Mouse (Mus musculus) small intestine, adult 2 months (tissue): ENCODE data around the gene Pcnx3.

ENCODE experiments used
- CTCF ChIP-seq: fragments of 200-500 bp; IDR thresholded peaks from 2 replicates; pipeline ENCODE4 v1.5.1; 2012; ENCODE audit warnings: low read depth, mild to moderate bottlenecking, control low read depth, inconsistent platforms, low read length, moderate library complexity, mixed read lengths; ENCODE audit not compliant: insufficient replicate concordance, insufficient read length; ENCODE audit errors: extremely low read depth
- POLR2A ChIP-seq: fragments of 200-500 bp; IDR thresholded peaks from 2 replicates; pipeline ENCODE4 v1.6.1; 2012; ENCODE audit warnings: low read depth, mild to moderate bottlenecking, control low read depth, inconsistent platforms, low read length, moderate library complexity

GRCm38 (mm10) chr19:5636036-5636570 is 52.6 kb downstream of the Pcnx3 start:
- TF ChIP-seq CTCF, result no peak
- no peak for TF ChIP-seq POLR2A
